Mouse (Mus musculus) erythroblast, embryonic 14.5 days (primary cell): Measurements from ENCODE around the gene Tmem82. TPM values are rescaled to one million over a fixed set of nuclear protein-coding genes. Genes with fewer than 3 reads are reported as not detected.

Experiments
- H3K27me3 ChIP-seq: 2 replicates; pipeline ENCODE4 v1.6.1; 2012; ENCODE audit warnings: inconsistent platforms; ENCODE audit not compliant: control insufficient read depth
- H3K36me3 ChIP-seq: 2 replicates; pipeline ENCODE4 v1.6.1; 2012; ENCODE audit warnings: mild to moderate bottlenecking, inconsistent platforms; ENCODE audit not compliant: control insufficient read depth
- H3K4me1 ChIP-seq: 2 replicates; pipeline ENCODE4 v1.6.1; 2012; ENCODE audit warnings: inconsistent platforms; ENCODE audit not compliant: control insufficient read depth
- H3K4me3 ChIP-seq: replicated peaks from 2 replicates; pipeline ENCODE3; 2012; ENCODE audit warnings: moderate library complexity, mild to moderate bottlenecking, inconsistent platforms
- H3K9me3 ChIP-seq: 2 replicates; pipeline ENCODE4 v1.6.1; 2012; ENCODE audit warnings: low read length, inconsistent platforms, mixed read lengths; ENCODE audit not compliant: control insufficient read depth
- GATA1 ChIP-seq: IDR thresholded peaks from 2 replicates; pipeline ENCODE4 v1.6.1; 2012; ENCODE audit warnings: low read length, inconsistent platforms, mixed read lengths
- TAL1 ChIP-seq: IDR thresholded peaks from 3 replicates; pipeline ENCODE4 v1.6.1; 2012; ENCODE audit warnings: low read length, inconsistent platforms, mixed read lengths
- polyA plus RNA-seq: library from polyadenylated mRNA; stranded (reverse); fragments of >175 nt; gene quantifications from 2 replicates; pipeline ENCODE4 v1.2.3, GENCODE M21; 2012

Tmem82 gene
- polyA plus RNA-seq, 1 experiment = 0.03 TPM

GRCm38 (mm10) chr4:141655908-141656608 lies 37.6 kb upstream of the Tmem82 start:
- H3K27me3 ChIP-seq = no peaks in the 10 kb centered on the region
- peaks cover 4% of the 10 kb centered on the region for H3K4me1 ChIP-seq
- peaks cover 43% of the 10 kb centered on the region for H3K36me3 ChIP-seq
- H3K4me3 ChIP-seq = no peak overlapping the region
- no peaks in the 10 kb centered on the region for H3K9me3 ChIP-seq
- no peak for TF ChIP-seq TAL1
- no peak for TF ChIP-seq GATA1

GRCm38 (mm10) chr4:141654509-141654908 lies 36.1 kb upstream of the Tmem82 start:
- peaks cover 30% of the 10 kb centered on the region for H3K36me3 ChIP-seq
- TF ChIP-seq GATA1 (no peak), TAL1 (no peak)

GRCm38 (mm10) chr4:141653813-141654212 lies 35.4 kb upstream of the Tmem82 start:
- Histone ChIP-seq H3K36me3 (peaks cover 27% of the 10 kb centered on the region), H3K9me3 (no peaks in the 10 kb centered on the region), H3K27me3 (no peaks in the 10 kb centered on the region), H3K4me1 (peaks cover 4% of the 10 kb centered on the region), H3K4me3 (no peak overlapping the region)
- TF ChIP-seq GATA1 (no peak), TAL1 (no peak)

More at GRCm38 (mm10) chr4:141654509-141654908, 36.1 kb upstream of the Tmem82 start:
- no peaks in the 10 kb centered on the region for H3K9me3 ChIP-seq
- no peaks in the 10 kb centered on the region for H3K27me3 ChIP-seq
- no peak overlapping the region for H3K4me3 ChIP-seq
- peaks cover 4% of the 10 kb centered on the region for H3K4me1 ChIP-seq

- no peak overlapping the region for H3K4me3 ChIP-seq
- peaks cover 2% of the 10 kb centered on the region for H3K4me1 ChIP-seq
- TF ChIP-seq TAL1 (no peak), GATA1 (no peak)
- H3K36me3 ChIP-seq = peaks cover 24% of the 10 kb centered on the region
- H3K27me3 ChIP-seq = no peaks in the 10 kb centered on the region
- H3K9me3 ChIP-seq = no peaks in the 10 kb centered on the region
These were observed 34.6 kb upstream of the Tmem82 start for GRCm38 (mm10) chr4:141653044-141653443.

- Histone ChIP-seq H3K27me3 (no peaks in the 10 kb centered on the region), H3K4me3 (no peak overlapping the region), H3K36me3 (peaks cover 20% of the 10 kb centered on the region), H3K4me1 (peaks cover 2% of the 10 kb centered on the region), H3K9me3 (no peaks in the 10 kb centered on the region)
- TF ChIP-seq TAL1 (no peak), GATA1 (no peak)
These were observed 33.5 kb upstream of the Tmem82 start for GRCm38 (mm10) chr4:141651944-141652343.

- Histone ChIP-seq H3K27me3 (no peaks in the 10 kb centered on the region), H3K9me3 (no peaks in the 10 kb centered on the region), H3K4me3 (no peak overlapping the region), H3K4me1 (peaks cover 2% of the 10 kb centered on the region), H3K36me3 (peaks cover 22% of the 10 kb centered on the region)
- no peak for TF ChIP-seq GATA1
These were observed 32.9 kb upstream of the Tmem82 start for GRCm38 (mm10) chr4:141651286-141651685.

GRCm38 (mm10) chr4:141649244-141649643 lies 30.8 kb upstream of the Tmem82 start:
- H3K4me1 ChIP-seq = peaks cover 2% of the 10 kb centered on the region
- no peak overlapping the region for H3K4me3 ChIP-seq
- peaks cover 22% of the 10 kb centered on the region for H3K36me3 ChIP-seq
- no peaks in the 10 kb centered on the region for H3K27me3 ChIP-seq
- TF ChIP-seq GATA1 (no peak), TAL1 (no peak)
- no peaks in the 10 kb centered on the region for H3K9me3 ChIP-seq

- TF ChIP-seq GATA1 (no peak), TAL1 (no peak)
- H3K4me1 ChIP-seq = peaks cover 2% of the 10 kb centered on the region
- no peak overlapping the region for H3K4me3 ChIP-seq
- no peaks in the 10 kb centered on the region for H3K9me3 ChIP-seq
- no peaks in the 10 kb centered on the region for H3K27me3 ChIP-seq
- H3K36me3 ChIP-seq = peaks cover 15% of the 10 kb centered on the region
These were observed 29.8 kb upstream of the Tmem82 start for GRCm38 (mm10) chr4:141648262-141648661.

- H3K4me3 ChIP-seq = no peak overlapping the region
- no peaks in the 10 kb centered on the region for H3K9me3 ChIP-seq
- TF ChIP-seq TAL1 (no peak), GATA1 (no peak)
- H3K36me3 ChIP-seq = peaks cover 15% of the 10 kb centered on the region
- H3K27me3 ChIP-seq = no peaks in the 10 kb centered on the region
- peaks cover 4% of the 10 kb centered on the region for H3K4me1 ChIP-seq
These were observed 28.8 kb upstream of the Tmem82 start for GRCm38 (mm10) chr4:141647187-141647586.

- peaks cover 19% of the 10 kb centered on the region for H3K36me3 ChIP-seq
These were observed 27.6 kb upstream of the Tmem82 start for GRCm38 (mm10) chr4:141645988-141646387.

More at GRCm38 (mm10) chr4:141645988-141646387, 27.6 kb upstream of the Tmem82 start:
- TF ChIP-seq GATA1 = no peak
- no peak for TF ChIP-seq TAL1
- H3K4me3 ChIP-seq = no peak overlapping the region
- no peaks in the 10 kb centered on the region for H3K27me3 ChIP-seq
- H3K9me3 ChIP-seq = no peaks in the 10 kb centered on the region
- H3K4me1 ChIP-seq = peaks cover 9% of the 10 kb centered on the region
